Mouse (Mus musculus) spleen, adult 18-20 months (tissue): ENCODE measurements around the gene Dnal4.

ENCODE experiments used
- DNase-seq, 2 experiments: peaks; one replicate each; pipeline ENCODE4 v3.0.0; 2022; ENCODE audit warnings: mixed read lengths in 2 of 2

Dnal4 gene

DNA sequence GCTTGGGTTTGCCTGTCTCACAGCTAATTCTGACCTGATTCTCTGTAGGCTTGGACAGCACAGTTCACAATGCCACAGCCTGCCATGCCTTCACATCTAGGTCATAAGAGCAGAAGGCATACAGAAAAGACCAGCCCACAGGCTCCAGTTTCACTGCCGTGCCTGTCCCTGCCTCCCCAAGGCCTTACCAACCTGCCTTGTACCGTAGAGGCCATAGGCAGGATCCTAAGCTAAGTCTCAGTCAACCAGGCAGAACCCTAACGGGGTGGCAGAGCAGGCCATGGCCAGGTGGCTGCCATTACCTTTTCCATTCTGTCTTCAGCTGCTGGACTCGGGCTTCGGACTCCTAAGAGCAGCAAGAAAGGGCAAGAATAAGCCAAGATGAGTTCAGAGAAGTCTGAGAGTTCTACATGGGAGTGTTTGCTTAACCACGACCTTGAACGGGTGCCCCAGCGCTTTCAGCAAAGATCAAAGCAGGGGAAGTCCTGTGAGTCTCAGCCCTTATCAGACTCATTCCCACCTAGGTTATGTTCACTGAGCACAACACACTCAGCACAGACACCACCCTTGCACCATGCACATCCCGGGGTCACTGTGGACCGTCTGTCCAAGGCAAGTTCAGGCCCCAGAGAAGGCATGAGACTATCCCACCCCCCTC lies 48.8 kb downstream of the Dnal4 start:
- no peak for DNase-seq

- DNase-seq, result no peak
These were observed 49.3 kb downstream of the Dnal4 start for GRCm38 (mm10) chr15:79728311-79728710.

DNA sequence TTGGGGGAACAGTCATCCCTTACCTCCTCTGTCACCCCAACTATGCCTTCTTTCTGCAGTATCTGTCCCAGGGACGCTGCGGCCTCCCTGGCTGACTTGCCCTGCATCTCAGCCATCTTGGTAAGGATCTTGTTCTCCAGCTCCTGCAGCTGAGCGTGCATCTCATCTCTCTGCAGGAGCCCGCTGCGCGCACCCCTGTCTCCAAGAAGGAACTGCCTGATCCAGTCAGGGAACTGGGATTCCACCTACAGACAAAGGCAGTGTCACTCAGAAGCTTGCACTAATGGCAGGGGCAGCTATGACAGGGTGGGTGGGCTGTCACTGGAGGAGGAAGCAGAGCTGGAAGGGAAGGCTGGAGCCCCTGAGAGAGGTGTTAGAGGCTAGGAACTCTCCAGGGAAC lies 49.8 kb downstream of the Dnal4 start:
- no peak for DNase-seq

DNA sequence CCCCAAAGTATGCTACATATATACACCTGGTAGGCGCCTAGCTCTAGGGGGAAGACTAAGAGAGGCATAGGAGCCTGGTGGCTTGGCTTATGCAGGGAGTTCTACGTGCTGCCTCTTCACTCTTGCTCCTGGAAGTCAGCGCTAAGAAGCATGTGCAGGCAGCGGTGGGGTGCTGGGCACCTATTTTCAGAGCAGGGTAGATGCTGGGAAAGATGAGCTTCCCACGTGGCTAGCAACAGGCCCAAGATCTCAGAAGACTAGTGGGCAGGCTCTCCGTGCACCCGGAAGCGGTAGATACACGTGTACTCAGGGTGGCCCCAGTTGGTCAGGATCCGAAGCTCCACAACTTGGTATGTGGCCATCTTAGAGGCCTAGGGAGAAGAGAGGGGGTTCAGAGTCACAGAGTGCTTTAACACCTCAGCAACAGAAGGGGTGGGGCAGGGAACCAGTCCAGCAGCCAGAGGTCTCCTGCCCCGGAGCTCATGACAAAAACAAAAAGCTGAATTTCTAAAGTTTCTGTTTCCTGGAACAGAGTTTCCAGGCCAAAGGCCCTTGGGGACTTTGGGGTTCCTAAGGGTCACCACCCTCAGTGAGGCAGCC lies 52.4 kb downstream of the Dnal4 start:
- DNase-seq, result no peak

DNA sequence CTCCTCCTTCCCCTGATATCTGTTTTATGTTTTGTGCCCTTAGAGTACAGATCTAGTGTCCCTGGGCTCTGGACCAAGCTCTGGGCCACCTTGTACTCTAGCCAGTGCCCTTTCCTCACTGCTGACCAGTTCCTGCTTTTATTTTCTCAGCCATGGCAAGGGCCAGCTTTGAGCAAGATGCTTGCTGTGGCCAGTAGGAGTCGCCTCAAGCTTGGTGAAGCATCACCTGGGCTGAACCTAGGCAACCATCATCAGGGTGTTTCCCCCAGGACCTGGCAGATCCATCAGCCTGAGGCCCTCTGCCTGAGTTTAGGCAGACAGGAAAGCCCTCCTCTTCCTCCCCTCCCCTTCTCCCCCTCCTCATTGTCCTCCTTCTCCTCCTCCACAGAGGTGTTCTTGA lies 54.2 kb downstream of the Dnal4 start:
- peak; percentile 26 to 49 for DNase-seq

GRCm38 (mm10) chr15:79720796-79721195 lies 56.9 kb downstream of the Dnal4 start:
- no peak for DNase-seq

GRCm38 (mm10) chr15:79720267-79720666 lies 57.4 kb downstream of the Dnal4 start:
- no peak for DNase-seq

- DNase-seq, result no peak
These were observed 60.9 kb downstream of the Dnal4 start for GRCm38 (mm10) chr15:79716710-79717109.

- DNase-seq, result no peak
These were observed 62.0 kb downstream of the Dnal4 start for GRCm38 (mm10) chr15:79715646-79716045.
